Mouse (Mus musculus) spleen, adult 2 months (tissue): ENCODE data around the gene Amn.

Source experiments
- CTCF ChIP-seq: fragments of 200-500 bp; IDR thresholded peaks from 2 replicates; pipeline ENCODE4 v1.5.1; 2011; ENCODE audit warnings: mild to moderate bottlenecking, inconsistent platforms; ENCODE audit not compliant: insufficient read depth, insufficient read length, insufficient replicate concordance; ENCODE audit errors: extremely low read depth
- POLR2A ChIP-seq: fragments of 200-500 bp; IDR thresholded peaks from 2 replicates; pipeline ENCODE4 v1.6.1; 2011; ENCODE audit warnings: low read depth, low read length, inconsistent platforms

GRCm38 (mm10) chr12:111241916-111242315 is 29.0 kb upstream of the Amn start:
- TF ChIP-seq CTCF (no peak), POLR2A (no peak)
